Mouse (Mus musculus): Measurements from ENCODE around the gene Tbca. TPM values are rescaled to one million over a fixed set of nuclear protein-coding genes. Genes with fewer than 3 reads are reported as not detected.

Gene Tbca
- polyA plus RNA-seq, 1 experiment from 2014 or later: 255 TPM

DNA sequence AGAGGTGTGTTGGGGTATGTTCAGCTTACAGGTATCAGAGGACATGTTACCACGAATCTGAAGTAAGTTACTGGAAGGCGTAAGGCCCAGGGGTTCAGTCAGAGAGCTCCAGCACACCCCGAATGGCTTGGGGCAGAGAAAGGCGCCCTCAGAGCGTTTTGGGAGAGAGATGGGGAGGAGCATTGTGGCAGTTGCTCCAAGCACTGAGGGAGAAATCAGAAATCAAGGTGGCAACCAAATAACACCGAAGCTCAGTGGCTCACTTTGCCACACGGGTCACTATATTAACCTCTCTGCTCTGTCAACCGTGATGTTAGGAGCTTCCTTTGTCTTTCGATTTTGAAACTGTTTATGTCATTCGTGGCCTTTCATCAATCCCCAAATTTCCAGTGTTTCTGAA is 93.5 kb downstream of the Tbca start:
- no peaks in the 10 kb centered on the region for H3K9me3 ChIP-seq (ENCODE audit: control insufficient read depth, low read length)
- H3K27me3 ChIP-seq (ENCODE audit: control insufficient read depth, insufficient read depth, low read length): peaks cover 86% of the 10 kb centered on the region
- ATAC-seq (ENCODE audit: low FRiP score, low TSS enrichment): no peak
- no peak overlapping the region for H3K9ac ChIP-seq (ENCODE audit: low read depth, low read length)
- 4% methylated on average over 10 of the region's 10 CpGs for WGBS
- no peaks in the 10 kb centered on the region for H3K36me3 ChIP-seq (ENCODE audit: control insufficient read depth, insufficient read depth, low read length)
- H3K4me1 ChIP-seq (ENCODE audit: control insufficient read depth, insufficient read depth, low read length): peaks cover 17% of the 10 kb centered on the region
- H3K27ac ChIP-seq (ENCODE audit: low read depth, low read length): no peak overlapping the region
- H3K4me2 ChIP-seq (replicated peaks; ENCODE audit: low read depth, low read length): no peak overlapping the region; the same call in 1 of the 2 replicates
- H3K4me3 ChIP-seq (ENCODE audit: low read length): no peak overlapping the region

DNA sequence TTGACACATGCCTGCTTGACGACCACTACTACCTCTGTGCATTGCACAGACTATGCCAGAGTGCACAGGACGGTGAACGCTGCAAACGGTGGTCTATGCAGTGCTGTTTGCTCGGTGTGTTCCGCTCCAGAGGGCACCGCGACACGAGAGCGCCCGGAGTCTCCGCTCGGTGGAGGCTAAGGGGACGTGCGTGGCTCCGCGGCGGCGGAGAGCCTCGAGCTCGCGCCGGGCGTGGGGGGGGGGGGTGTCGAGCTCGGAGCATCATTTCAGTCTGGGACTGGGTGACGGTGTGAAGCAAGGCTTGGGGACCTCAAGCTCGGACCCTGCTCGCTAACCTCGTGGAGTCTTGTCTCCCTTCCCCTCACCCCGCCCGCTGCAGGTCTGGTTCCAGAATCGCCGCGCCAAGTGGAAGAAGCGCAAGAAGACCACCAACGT is 94.0 kb downstream of the Tbca start:
- 0 out of 2 replicates have a peak overlapping the region, but pooled peaks have one; percentile 23 for H3K9ac ChIP-seq (ENCODE audit: low read depth, low read length)
- no peaks in the 10 kb centered on the region for H3K36me3 ChIP-seq (ENCODE audit: control insufficient read depth, insufficient read depth, low read length)
- peaks cover 17% of the 10 kb centered on the region for H3K4me1 ChIP-seq (ENCODE audit: control insufficient read depth, insufficient read depth, low read length)
- H3K27me3 ChIP-seq (ENCODE audit: control insufficient read depth, insufficient read depth, low read length): peaks cover 86% of the 10 kb centered on the region
- peak overlapping the region; percentile 83 for H3K4me2 ChIP-seq (replicated peaks; ENCODE audit: low read depth, low read length)
- peak overlapping the region; percentile 45 for H3K4me3 ChIP-seq (ENCODE audit: low read length)
- ATAC-seq (ENCODE audit: low FRiP score, low TSS enrichment): peak; percentile 37; the same call in 1 of the 2 replicates
- under 1% methylated on average over 35 of the region's 37 CpGs for WGBS
- H3K9me3 ChIP-seq (ENCODE audit: control insufficient read depth, low read length): no peaks in the 10 kb centered on the region
- H3K27ac ChIP-seq (ENCODE audit: low read depth, low read length): no peak overlapping the region

DNA sequence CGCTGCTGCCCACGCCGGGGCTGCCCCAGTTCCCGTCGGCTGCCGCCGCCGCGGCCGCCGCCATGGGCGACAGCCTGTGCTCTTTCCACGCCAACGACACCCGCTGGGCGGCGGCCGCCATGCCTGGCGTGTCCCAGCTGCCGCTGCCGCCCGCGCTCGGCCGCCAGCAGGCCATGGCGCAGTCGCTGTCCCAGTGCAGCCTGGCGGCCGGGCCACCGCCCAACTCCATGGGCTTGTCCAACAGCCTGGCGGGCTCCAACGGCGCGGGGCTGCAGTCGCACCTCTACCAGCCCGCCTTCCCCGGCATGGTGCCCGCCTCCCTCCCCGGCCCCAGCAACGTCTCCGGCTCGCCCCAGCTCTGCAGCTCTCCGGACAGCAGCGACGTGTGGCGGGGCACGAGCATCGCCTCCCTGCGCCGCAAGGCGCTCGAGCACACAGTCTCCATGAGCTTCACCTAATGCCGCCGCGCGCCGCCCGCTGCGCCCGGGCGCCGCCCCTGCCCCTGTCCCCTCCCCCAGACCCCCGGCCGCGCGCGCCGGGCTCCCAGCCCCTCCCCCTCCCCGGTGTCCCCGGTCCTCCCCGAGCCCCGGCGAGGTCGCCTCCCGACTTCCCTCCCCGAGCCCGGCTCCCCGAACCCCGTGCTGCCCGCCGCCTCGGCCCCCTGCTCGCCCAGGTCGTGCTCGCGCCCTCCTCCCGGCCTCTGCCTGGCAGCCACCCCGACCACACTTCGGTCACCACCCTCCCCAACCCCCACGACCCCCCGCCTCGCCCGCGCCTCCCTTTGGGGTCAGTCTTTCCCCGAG is 94.7 kb downstream of the Tbca start:
- H3K27me3 ChIP-seq (ENCODE audit: control insufficient read depth, insufficient read depth, low read length): peaks cover 87% of the 10 kb centered on the region
- H3K4me1 ChIP-seq (ENCODE audit: control insufficient read depth, insufficient read depth, low read length): peaks cover 17% of the 10 kb centered on the region
- ATAC-seq (ENCODE audit: low FRiP score, low TSS enrichment): peak; percentile 66; the same call in 1 of the 2 replicates
- H3K4me3 ChIP-seq (ENCODE audit: low read length): peak overlapping the region; percentile 45
- H3K36me3 ChIP-seq (ENCODE audit: control insufficient read depth, insufficient read depth, low read length): no peaks in the 10 kb centered on the region
- H3K9me3 ChIP-seq (ENCODE audit: control insufficient read depth, low read length): no peaks in the 10 kb centered on the region
- H3K9ac ChIP-seq (ENCODE audit: low read depth, low read length): peak overlapping the region; percentile 23; the same call in 1 of the 2 replicates
- WGBS: 2% methylated on average over 61 of the region's 95 CpGs
- no peak overlapping the region for H3K27ac ChIP-seq (ENCODE audit: low read depth, low read length)
- peak overlapping the region; percentile 83 for H3K4me2 ChIP-seq (replicated peaks; ENCODE audit: low read depth, low read length)

DNA sequence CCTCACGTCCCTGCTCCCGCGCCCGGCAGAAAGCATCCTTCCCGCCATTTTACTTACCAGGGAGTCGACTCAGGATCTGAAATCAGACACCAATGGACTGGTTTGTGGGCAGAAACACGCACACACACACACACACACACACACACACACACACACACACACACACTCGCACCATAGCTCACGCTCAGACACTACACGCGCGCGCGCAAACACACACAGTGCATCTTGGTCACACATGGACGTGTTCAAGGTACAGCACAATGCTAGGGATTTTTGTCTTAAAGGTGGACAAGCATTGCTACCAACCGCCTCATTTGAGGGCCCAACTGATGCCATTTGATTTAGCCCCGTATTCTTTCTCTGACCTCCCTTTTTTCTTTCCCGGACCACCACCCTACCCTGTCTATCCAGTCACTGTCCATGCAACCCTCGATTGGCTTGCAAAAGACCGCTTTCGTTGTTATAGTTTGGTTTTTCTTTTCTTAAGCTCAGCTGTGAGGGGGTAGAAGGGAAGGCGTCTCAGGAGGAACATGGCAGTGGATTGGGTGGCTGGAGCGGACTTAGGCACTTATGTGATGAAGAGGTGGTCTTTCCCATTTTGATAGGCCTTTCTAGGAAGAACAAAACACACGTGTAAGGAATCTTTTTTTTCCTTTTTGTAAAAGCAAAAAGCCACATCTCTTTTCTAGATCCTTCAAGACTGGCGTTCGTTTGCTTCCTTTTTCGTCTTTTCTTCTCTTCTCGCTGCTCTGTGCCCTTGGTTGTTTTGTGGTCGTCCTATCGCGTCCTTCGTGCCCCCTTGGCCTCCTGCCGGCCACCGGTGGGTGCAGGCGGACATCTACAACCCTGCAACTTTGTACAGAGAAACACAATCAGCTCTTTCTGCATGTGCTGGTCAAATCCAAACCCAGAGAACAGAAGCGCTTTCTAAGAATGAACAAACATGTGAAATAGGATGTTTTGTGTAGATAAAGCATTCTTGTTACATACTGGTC is 95.6 kb downstream of the Tbca start:
- peak overlapping the region; percentile 45 for H3K4me3 ChIP-seq (ENCODE audit: low read length)
- no peaks in the 10 kb centered on the region for H3K36me3 ChIP-seq (ENCODE audit: control insufficient read depth, insufficient read depth, low read length)
- peaks cover 91% of the 10 kb centered on the region for H3K27me3 ChIP-seq (ENCODE audit: control insufficient read depth, insufficient read depth, low read length)
- H3K9me3 ChIP-seq (ENCODE audit: control insufficient read depth, low read length): no peaks in the 10 kb centered on the region
- no peak overlapping the region for H3K9ac ChIP-seq (ENCODE audit: low read depth, low read length)
- peaks cover 17% of the 10 kb centered on the region for H3K4me1 ChIP-seq (ENCODE audit: control insufficient read depth, insufficient read depth, low read length)
- no peak for ATAC-seq (ENCODE audit: low FRiP score, low TSS enrichment)
- WGBS: 1% methylated on average over 36 of the region's 36 CpGs
- H3K4me2 ChIP-seq (replicated peaks; ENCODE audit: low read depth, low read length): peak overlapping the region; percentile 83
- no peak overlapping the region for H3K27ac ChIP-seq (ENCODE audit: low read depth, low read length)

DNA sequence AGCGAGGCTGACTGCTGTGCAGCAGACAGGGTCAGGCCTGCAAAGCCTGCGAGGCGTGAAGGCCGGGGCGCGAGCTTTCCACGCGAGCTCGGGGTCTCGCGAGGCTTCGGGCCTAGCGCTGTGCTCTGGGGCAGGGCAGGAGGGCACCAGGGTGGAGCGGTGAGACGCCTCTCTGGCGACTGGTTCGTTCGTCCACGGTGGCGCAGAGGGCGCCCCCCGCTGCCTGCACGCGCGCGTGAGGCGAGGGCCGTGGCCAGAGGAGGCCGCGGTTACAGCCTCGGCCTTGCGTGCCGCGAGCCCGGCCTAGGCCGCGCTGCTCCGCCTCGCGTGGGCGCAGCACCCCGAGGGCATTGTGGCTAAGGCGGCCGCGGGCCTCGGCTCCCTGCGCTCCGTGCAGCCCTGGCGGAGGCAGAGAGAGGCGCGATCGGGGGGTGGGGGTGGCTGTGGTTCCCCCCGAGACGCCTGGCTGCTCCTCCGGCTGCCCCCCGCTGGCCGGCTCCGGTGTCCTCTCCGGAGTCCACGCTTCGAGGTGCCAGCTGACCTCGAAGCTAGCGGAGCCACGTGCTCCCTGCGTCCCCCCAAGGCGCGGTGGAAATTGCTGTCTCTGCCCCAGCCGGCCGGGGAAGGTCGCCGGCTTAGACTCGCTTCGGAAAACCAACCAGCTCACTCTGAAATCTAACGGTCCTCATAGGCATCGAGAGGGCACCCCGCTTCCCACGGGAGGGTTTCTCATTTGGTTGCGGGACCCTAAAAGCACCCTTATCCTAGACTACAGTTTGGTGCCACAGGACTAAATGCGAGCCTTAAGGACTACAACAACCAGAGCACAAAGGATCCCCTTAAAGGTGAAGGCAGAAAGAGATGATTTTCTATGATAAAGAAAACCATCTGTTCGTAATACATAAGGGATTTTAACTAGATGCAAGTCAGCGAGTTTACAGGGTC is 96.9 kb downstream of the Tbca start:
- Histone ChIP-seq H3K27ac (ENCODE audit: low read depth, low read length) (no peak overlapping the region), H3K4me3 (ENCODE audit: low read length) (peak overlapping the region; percentile 29), H3K4me1 (ENCODE audit: control insufficient read depth, insufficient read depth, low read length) (peaks cover 17% of the 10 kb centered on the region), H3K4me2 (replicated peaks; ENCODE audit: low read depth, low read length) (peak overlapping the region; percentile 31), H3K9me3 (ENCODE audit: control insufficient read depth, low read length) (no peaks in the 10 kb centered on the region), H3K36me3 (ENCODE audit: control insufficient read depth, insufficient read depth, low read length) (no peaks in the 10 kb centered on the region), H3K27me3 (ENCODE audit: control insufficient read depth, insufficient read depth, low read length) (peaks cover 90% of the 10 kb centered on the region), H3K9ac (ENCODE audit: low read depth, low read length) (peak overlapping the region; percentile 12; the same call in 1 of the 2 replicates)
- ATAC-seq (ENCODE audit: low FRiP score, low TSS enrichment): peak; percentile 36; the same call in 1 of the 2 replicates
- 2% methylated on average over 79 of the region's 81 CpGs for WGBS

Other genes starting within 250 kb of the Tbca start
- not detected in 2 replicates for gene Otp, start 86.7 kb downstream of the Tbca start, polyA plus RNA-seq (2014; fragmentation: Nextera tagmentation; extraction: Ambion mirVana)
- 15.9 and 25.3 TPM in 2 replicates for gene Wdr41, start 187.4 kb downstream of the Tbca start, polyA plus RNA-seq (2014; fragmentation: Nextera tagmentation; extraction: Ambion mirVana)